Mouse (Mus musculus) embryonic facial prominence, embryonic 15.5 days (tissue): ENCODE measurements at regions not wholly inside any gene's neighbourhood (a gene's known extent, or its start where the extent isn't known, plus 50 kb on each side); places are given as distances from the start of the nearest gene placed in this dataset.
A peak's percentile ranks its signal among the peaks of the same experiment; 100 is the strongest.

Experiments
- ATAC-seq: fragments of 200-750 bp; cut with Nextera tagmentation; 2 replicates; pipeline ENCODE4 v1.8.0; 2017; ENCODE audit warnings: low read depth, moderate TSS enrichment; ENCODE audit not compliant: insufficient number of reproducible peaks, low FRiP score, low TSS enrichment
- H3K27ac ChIP-seq: fragments of 300-500 bp; sonication (generic); replicated peaks from 2 replicates; pipeline ENCODE4 v1.5.1; 2015; ENCODE audit warnings: mild to moderate bottlenecking, inconsistent platforms
- H3K27me3 ChIP-seq: fragments of 300-500 bp; sonication (generic); 2 replicates; pipeline ENCODE4 v1.6.1; 2015; ENCODE audit warnings: inconsistent platforms
- H3K36me3 ChIP-seq: fragments of 300-500 bp; sonication (generic); 2 replicates; pipeline ENCODE4 v1.6.1; 2015; ENCODE audit warnings: mild to moderate bottlenecking, inconsistent platforms
- H3K4me1 ChIP-seq: fragments of 300-500 bp; sonication (generic); 2 replicates; pipeline ENCODE4 v1.6.1; 2015; ENCODE audit warnings: inconsistent platforms
- H3K4me2 ChIP-seq: fragments of 300-500 bp; sonication (generic); replicated peaks from 2 replicates; pipeline ENCODE4 v1.6.1; 2015; ENCODE audit warnings: mild to moderate bottlenecking, inconsistent platforms
- H3K4me3 ChIP-seq: fragments of 300-500 bp; sonication (generic); replicated peaks from 2 replicates; pipeline ENCODE4 v1.5.1; 2015; ENCODE audit warnings: mild to moderate bottlenecking, inconsistent platforms
- H3K9ac ChIP-seq: fragments of 300-500 bp; sonication (generic); 2 replicates; pipeline ENCODE4 v1.6.1; 2015; ENCODE audit warnings: inconsistent platforms
- H3K9me3 ChIP-seq: fragments of 300-500 bp; sonication (generic); replicated peaks from 2 replicates; pipeline ENCODE4 v1.6.1; 2016; ENCODE audit warnings: inconsistent platforms
- WGBS: fragments of 180-500 bp; shearing (Covaris S2); methylation state at CpG from one replicate; pipeline ENCODE4 v1.1.7; 2015; 5-methylcytosine and 5-hydroxymethylcytosine counted together

DNA sequence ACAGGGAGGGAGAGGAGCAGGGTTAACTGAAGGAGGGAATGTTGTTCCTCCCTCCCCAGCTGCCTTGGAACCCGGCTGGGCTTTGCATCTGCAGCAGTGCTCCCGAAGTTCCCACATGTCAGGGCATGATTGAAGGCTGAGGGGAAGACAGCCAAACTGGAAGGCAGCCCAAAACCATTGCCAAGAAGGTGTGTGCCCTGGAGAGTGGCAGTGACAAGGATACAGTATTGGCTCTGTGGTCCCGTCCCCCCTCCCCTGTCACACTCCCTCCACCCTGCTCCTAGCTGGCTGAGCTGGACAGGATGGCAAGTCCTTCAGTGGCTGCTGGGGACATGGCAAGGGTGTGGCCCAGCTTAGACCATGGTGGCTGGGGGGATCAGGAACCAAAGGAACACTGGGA lies 79.1 kb downstream of the Cyp26b1 start:
- ATAC-seq = no peak
- Histone ChIP-seq H3K36me3 (no peaks in the 10 kb centered on the region), H3K4me2 (no peak overlapping the region), H3K4me1 (0 out of 2 replicates have a peak, but pooled peaks cover 9% of the 10 kb centered on the region), H3K27me3 (no peaks in the 10 kb centered on the region), H3K9me3 (no peaks in the 10 kb centered on the region), H3K27ac (no peak overlapping the region), H3K4me3 (no peak overlapping the region), H3K9ac (no peak overlapping the region)
- WGBS = 26% methylated on average over 3 of the region's 3 CpGs

DNA sequence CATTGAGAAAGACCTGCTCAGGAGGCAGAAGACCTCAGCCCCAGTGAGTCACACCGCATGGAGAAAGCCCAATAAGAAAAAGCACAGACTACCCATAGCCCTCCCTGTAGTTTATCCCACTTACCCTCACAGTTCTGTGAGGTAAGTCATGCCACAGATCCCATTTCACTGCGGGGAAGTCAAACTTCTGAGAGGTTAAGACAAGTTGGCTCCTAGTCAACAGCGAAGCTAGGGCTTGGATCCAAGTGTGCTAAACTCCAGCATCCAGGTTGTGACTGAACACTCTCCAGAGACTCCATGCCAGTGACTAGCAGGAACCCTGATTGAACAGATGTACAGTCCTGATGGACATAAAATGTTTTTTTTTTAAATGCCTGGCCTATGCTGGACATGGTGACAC lies 85.1 kb downstream of the Cyp26b1 start:
- no peak overlapping the region for H3K27ac ChIP-seq
- H3K27me3 ChIP-seq = no peaks in the 10 kb centered on the region
- no peaks in the 10 kb centered on the region for H3K36me3 ChIP-seq
- no peak overlapping the region for H3K9ac ChIP-seq
- ATAC-seq = no peak
- WGBS = 63% methylated on average over 3 of the region's 3 CpGs
- no peak overlapping the region for H3K4me2 ChIP-seq
- H3K9me3 ChIP-seq = no peaks in the 10 kb centered on the region
- no peak overlapping the region for H3K4me3 ChIP-seq
- peaks cover 13% of the 10 kb centered on the region; the same call in 1 of the 2 replicates for H3K4me1 ChIP-seq

- no peaks in the 10 kb centered on the region for H3K9me3 ChIP-seq
- no peak for ATAC-seq
- no peak overlapping the region for H3K9ac ChIP-seq
- no peak overlapping the region for H3K4me2 ChIP-seq
- WGBS = 39% methylated on average over 1 of the region's 1 CpGs
- no peak overlapping the region for H3K27ac ChIP-seq
- H3K27me3 ChIP-seq = no peaks in the 10 kb centered on the region
- H3K36me3 ChIP-seq = no peaks in the 10 kb centered on the region
- H3K4me3 ChIP-seq = no peak overlapping the region
- H3K4me1 ChIP-seq = peaks cover 15% of the 10 kb centered on the region; the same call in 1 of the 2 replicates
Observed at GRCm38 (mm10) chr6:84506675-84507074, 87.0 kb downstream of the Cyp26b1 start.

GRCm38 (mm10) chr6:84500255-84500886 lies 93.3 kb downstream of the Cyp26b1 start:
- WGBS = 38% methylated on average over 13 of the region's 13 CpGs
- Histone ChIP-seq H3K9ac (no peak overlapping the region), H3K4me3 (no peak overlapping the region), H3K4me2 (no peak overlapping the region), H3K36me3 (no peaks in the 10 kb centered on the region), H3K27ac (no peak overlapping the region), H3K9me3 (no peaks in the 10 kb centered on the region), H3K4me1 (peaks cover 13% of the 10 kb centered on the region; the same call in 1 of the 2 replicates), H3K27me3 (no peaks in the 10 kb centered on the region)
- no peak for ATAC-seq

DNA sequence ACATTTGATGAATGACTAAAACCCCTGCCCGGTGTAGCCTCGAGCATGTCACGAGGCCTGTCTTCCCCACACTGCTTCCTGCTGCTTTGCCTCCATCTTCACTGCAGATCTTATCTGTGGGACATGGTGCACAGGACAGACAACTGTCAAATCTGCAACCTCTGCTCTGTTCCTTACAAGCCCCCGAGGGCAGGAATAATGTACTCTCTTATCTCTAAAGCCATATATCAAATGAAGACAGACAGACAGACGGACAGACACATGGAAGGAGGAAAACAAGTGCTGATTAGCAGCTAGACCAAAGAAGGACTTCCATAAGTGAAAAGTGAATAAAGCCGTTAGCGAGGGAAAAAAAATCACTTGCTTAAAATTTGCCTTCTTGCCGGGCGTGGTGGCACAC lies 95.6 kb downstream of the Cyp26b1 start:
- Histone ChIP-seq H3K4me3 (no peak overlapping the region), H3K4me1 (0 out of 2 replicates have a peak, but pooled peaks cover 5% of the 10 kb centered on the region), H3K4me2 (no peak overlapping the region), H3K27ac (no peak overlapping the region), H3K27me3 (no peaks in the 10 kb centered on the region), H3K9me3 (no peaks in the 10 kb centered on the region), H3K9ac (no peak overlapping the region), H3K36me3 (no peaks in the 10 kb centered on the region)
- 73% methylated on average over 9 of the region's 9 CpGs for WGBS
- no peak for ATAC-seq

GRCm38 (mm10) chr6:84493676-84494075 lies 100.0 kb downstream of the Cyp26b1 start:
- Histone ChIP-seq H3K27ac (no peak overlapping the region), H3K9me3 (no peaks in the 10 kb centered on the region), H3K27me3 (no peaks in the 10 kb centered on the region), H3K9ac (no peak overlapping the region), H3K4me2 (no peak overlapping the region), H3K4me1 (0 out of 2 replicates have a peak, but pooled peaks cover 4% of the 10 kb centered on the region), H3K4me3 (no peak overlapping the region), H3K36me3 (no peaks in the 10 kb centered on the region)
- WGBS = 81% methylated on average over 6 of the region's 6 CpGs
- no peak for ATAC-seq

DNA sequence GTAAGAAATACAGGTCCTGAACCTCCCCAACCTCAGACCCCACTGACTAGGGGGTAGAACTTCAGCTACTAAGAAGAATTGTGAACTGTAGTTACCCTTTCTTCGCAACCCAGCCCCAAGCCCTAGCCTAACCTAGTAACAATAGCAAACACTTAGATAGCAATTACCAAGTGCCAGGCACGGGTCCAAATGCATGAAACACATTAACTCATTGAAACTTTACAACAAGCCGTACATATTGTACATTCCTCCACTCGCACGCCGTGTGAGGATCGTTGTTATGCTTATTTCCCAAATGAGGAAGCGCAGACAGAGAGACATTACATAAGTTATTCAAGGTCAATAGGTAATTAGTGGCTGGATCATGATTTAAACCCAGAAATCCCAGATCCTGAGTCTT lies 100.5 kb downstream of the Cyp26b1 start:
- Histone ChIP-seq H3K27ac (no peak overlapping the region), H3K9ac (no peak overlapping the region), H3K9me3 (no peaks in the 10 kb centered on the region), H3K4me1 (0 out of 2 replicates have a peak, but pooled peaks cover 4% of the 10 kb centered on the region), H3K36me3 (no peaks in the 10 kb centered on the region), H3K4me3 (no peak overlapping the region), H3K4me2 (no peak overlapping the region), H3K27me3 (no peaks in the 10 kb centered on the region)
- 51% methylated on average over 8 of the region's 8 CpGs for WGBS
- ATAC-seq = no peak

DNA sequence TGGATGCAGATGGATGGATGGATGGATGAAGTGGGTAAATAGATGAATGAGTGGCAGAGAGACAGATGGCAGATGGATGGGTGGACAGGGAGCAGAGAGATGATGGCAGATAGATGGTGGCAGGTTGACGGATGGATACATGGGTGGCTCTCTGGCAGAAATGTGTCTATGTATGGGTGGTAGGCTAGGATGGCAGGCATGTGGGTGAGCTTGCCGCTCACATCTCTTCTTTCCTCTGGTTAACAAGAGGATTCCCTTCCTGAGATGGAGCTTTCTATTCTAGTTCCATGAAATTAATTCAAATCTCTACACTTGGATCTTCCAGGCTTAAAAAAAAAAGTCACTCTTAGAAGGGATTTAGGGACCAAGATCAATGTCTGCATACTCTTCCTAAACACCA lies 101.1 kb downstream of the Cyp26b1 start:
- Histone ChIP-seq H3K27me3 (no peaks in the 10 kb centered on the region), H3K27ac (no peak overlapping the region), H3K4me2 (no peak overlapping the region), H3K9me3 (no peaks in the 10 kb centered on the region), H3K4me1 (0 out of 2 replicates have a peak, but pooled peaks cover 4% of the 10 kb centered on the region), H3K4me3 (no peak overlapping the region), H3K36me3 (no peaks in the 10 kb centered on the region), H3K9ac (no peak overlapping the region)
- ATAC-seq = no peak
- 84% methylated on average over 2 of the region's 2 CpGs for WGBS

GRCm38 (mm10) chr6:84491106-84491505 lies 102.6 kb downstream of the Cyp26b1 start:
- H3K4me3 ChIP-seq = no peak overlapping the region
- H3K9ac ChIP-seq = no peak overlapping the region
- no peaks in the 10 kb centered on the region for H3K27me3 ChIP-seq
- 0 out of 2 replicates have a peak, but pooled peaks cover 4% of the 10 kb centered on the region for H3K4me1 ChIP-seq
- ATAC-seq = no peak
- no peak overlapping the region for H3K27ac ChIP-seq
- no peak overlapping the region for H3K4me2 ChIP-seq
- 67% methylated on average over 5 of the region's 5 CpGs for WGBS
- no peaks in the 10 kb centered on the region for H3K36me3 ChIP-seq
- no peaks in the 10 kb centered on the region for H3K9me3 ChIP-seq

DNA sequence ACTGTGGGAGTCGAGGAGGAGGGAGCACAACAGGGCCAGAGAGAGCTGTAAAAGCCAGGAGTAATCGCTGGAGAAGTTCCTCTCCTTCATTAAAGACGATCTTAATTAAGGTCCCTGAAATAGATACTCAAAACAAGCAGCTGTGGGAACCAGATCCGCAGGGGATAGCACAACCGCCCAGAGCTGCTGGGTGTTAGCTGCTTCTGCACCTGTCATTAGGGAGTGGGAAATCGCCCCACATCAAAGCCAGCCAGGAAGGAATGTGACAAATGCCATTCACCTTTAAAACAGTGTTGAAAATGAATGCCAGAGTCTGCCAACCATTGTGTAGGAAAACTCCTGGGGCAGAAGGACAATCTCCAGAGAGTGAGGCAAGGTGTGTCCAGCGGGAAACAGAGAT lies 112.5 kb downstream of the Cyp26b1 start:
- Histone ChIP-seq H3K4me1 (peaks cover 20% of the 10 kb centered on the region), H3K9ac (no peak overlapping the region), H3K27me3 (no peaks in the 10 kb centered on the region), H3K4me3 (no peak overlapping the region), H3K27ac (no peak overlapping the region), H3K36me3 (no peaks in the 10 kb centered on the region), H3K9me3 (no peaks in the 10 kb centered on the region), H3K4me2 (no peak overlapping the region)
- 36% methylated on average over 7 of the region's 7 CpGs for WGBS
- ATAC-seq = no peak

DNA sequence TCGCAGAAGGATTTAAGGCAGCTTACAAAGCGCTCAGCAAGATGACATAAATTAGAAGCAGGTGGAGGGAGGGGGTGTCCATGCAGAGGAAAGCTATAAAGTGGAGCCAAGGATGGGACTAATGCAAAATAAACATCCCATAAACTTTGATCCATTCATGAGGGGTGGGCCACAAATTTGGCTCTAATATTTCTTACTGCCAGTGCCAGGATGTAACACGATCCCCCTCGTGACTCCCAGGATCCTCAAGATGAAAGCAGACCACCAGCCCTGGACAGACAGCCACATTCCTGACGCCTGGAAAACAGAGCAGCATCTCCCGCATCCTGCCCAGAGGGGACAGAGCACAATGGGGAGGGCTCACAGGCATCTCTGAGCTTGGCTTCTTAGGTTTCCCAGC lies 116.6 kb downstream of the Cyp26b1 start:
- Histone ChIP-seq H3K4me3 (no peak overlapping the region), H3K36me3 (no peaks in the 10 kb centered on the region), H3K9me3 (no peaks in the 10 kb centered on the region), H3K4me1 (peaks cover 21% of the 10 kb centered on the region), H3K4me2 (peak overlapping the region; percentile 25), H3K27ac (peak overlapping the region; percentile 55; the same call in 1 of the 2 replicates), H3K9ac (no peak overlapping the region), H3K27me3 (no peaks in the 10 kb centered on the region)
- WGBS = 10% methylated on average over 6 of the region's 6 CpGs
- ATAC-seq = peak; percentile 61

DNA sequence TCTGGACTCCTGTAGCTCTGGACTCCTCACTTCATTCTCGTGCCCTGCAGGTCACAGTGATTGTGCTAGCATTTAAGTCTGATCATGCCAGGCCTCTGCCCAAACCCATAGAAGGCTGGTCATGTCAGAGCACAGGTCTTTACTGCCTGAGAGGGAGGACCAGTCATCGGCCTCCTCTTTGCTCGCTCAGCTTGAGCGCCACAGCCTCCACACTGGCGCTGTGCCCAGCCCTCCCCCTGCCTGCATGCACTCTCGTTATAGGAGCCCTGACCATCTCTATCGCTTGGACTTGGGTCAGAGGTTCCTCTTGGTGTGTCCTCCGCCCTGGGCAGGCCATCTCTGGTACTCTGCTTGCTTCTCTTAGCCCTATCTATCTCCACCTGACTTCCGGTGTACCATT lies 117.2 kb downstream of the Cyp26b1 start:
- ATAC-seq = no peak
- no peak overlapping the region for H3K9ac ChIP-seq
- no peaks in the 10 kb centered on the region for H3K9me3 ChIP-seq
- H3K36me3 ChIP-seq = no peaks in the 10 kb centered on the region
- H3K4me3 ChIP-seq = no peak overlapping the region
- peak overlapping the region; percentile 25 for H3K4me2 ChIP-seq
- peak overlapping the region; percentile 39; the same call in 1 of the 2 replicates for H3K27ac ChIP-seq
- H3K27me3 ChIP-seq = no peaks in the 10 kb centered on the region
- 31% methylated on average over 9 of the region's 9 CpGs for WGBS
- H3K4me1 ChIP-seq = peaks cover 21% of the 10 kb centered on the region
